Mouse (Mus musculus) MEL (cell line): ENCODE measurements around the gene B3galt5. TPM values are rescaled to one million over a fixed set of nuclear protein-coding genes. Genes with fewer than 3 reads are reported as not detected.
"Not testable (repeated sequence)": the region's sequence is repeated elsewhere in the genome, so short reads cannot be mapped to it uniquely, and the experiment has no call there.

Experiments used
- DNase-seq: peaks from one replicate; pipeline ENCODE4 v3.0.0; 2011; ENCODE audit warnings: low read depth, low spot score
- H3K27ac ChIP-seq: 2 replicates; pipeline ENCODE4 v1.5.1; 2012; ENCODE audit warnings: low read depth, mild to moderate bottlenecking, control low read depth, low read length, moderate library complexity; ENCODE audit not compliant: control insufficient read depth
- H3K27me3 ChIP-seq, 2 experiments: fragments of 150-350 bp in 1 of 2; sonication (generic) in 1 of 2; 2 replicates each; pipeline ENCODE4 v1.6.1; 2012; ENCODE audit warnings: low read length in 2 of 2, mild to moderate bottlenecking in 2 of 2, improper control_type of control experiment in 1 of 2, moderate library complexity in 1 of 2; ENCODE audit not compliant: insufficient read depth in 2 of 2, control insufficient read depth in 1 of 2
- H3K36me3 ChIP-seq, 2 experiments: 2 replicates each; pipeline ENCODE4 v1.6.1; 2012 to 2014; ENCODE audit warnings: low read length in 2 of 2, improper control_type of control experiment in 1 of 2, inconsistent platforms in 1 of 2, mild to moderate bottlenecking in 1 of 2; ENCODE audit not compliant: insufficient read depth in 2 of 2, control insufficient read depth in 1 of 2
- H3K4me1 ChIP-seq, 2 experiments: fragments of 150-350 bp in 1 of 2; sonication (generic) in 1 of 2; 2 replicates each; pipeline ENCODE4 v1.6.1; 2012; ENCODE audit warnings: low read length in 2 of 2, improper control_type of control experiment in 1 of 2, mild to moderate bottlenecking in 1 of 2; ENCODE audit not compliant: insufficient read depth in 2 of 2, control insufficient read depth in 1 of 2
- H3K4me3 ChIP-seq, 2 experiments: fragments of 150-350 bp in 1 of 2; sonication (generic) in 1 of 2; 2 replicates each; pipeline ENCODE4 v1.5.1; 2012; ENCODE audit warnings: low read depth in 2 of 2, low read length in 2 of 2, mild to moderate bottlenecking in 2 of 2, moderate library complexity in 2 of 2, control low read depth in 1 of 2, improper control_type of control experiment in 1 of 2; ENCODE audit not compliant: control insufficient read depth in 1 of 2, insufficient read depth in 1 of 2
- H3K79me2 ChIP-seq: 2 replicates; pipeline ENCODE4 v1.6.1; 2012; ENCODE audit warnings: mild to moderate bottlenecking, low read length, moderate library complexity; ENCODE audit not compliant: control insufficient read depth, poor library complexity, insufficient read depth
- H3K9ac ChIP-seq: 2 replicates; pipeline ENCODE4 v1.6.1; 2012; ENCODE audit warnings: low read depth, mild to moderate bottlenecking, control low read depth, low read length, moderate library complexity; ENCODE audit not compliant: control insufficient read depth, poor library complexity, severe bottlenecking
- H3K9me3 ChIP-seq: fragments of 150-350 bp; sonication (generic); replicated peaks from 2 replicates; pipeline ENCODE4 v1.6.1; 2012; ENCODE audit warnings: mild to moderate bottlenecking, low read length, improper control_type of control experiment, moderate library complexity; ENCODE audit not compliant: insufficient read depth
- CHD1 ChIP-seq: IDR thresholded peaks from 2 replicates; pipeline ENCODE4 v1.6.1; 2012; ENCODE audit warnings: low read depth, mild to moderate bottlenecking, inconsistent platforms, low read length, improper control_type of control experiment
- CHD2 ChIP-seq: IDR thresholded peaks from 2 replicates; pipeline ENCODE4 v1.6.1; 2011; ENCODE audit warnings: low read length, improper control_type of control experiment
- CTCF ChIP-seq, 3 experiments: IDR thresholded peaks in 2 of 3; conservative IDR thresholded peaks in 1 of 3; 2 replicates each; pipeline ENCODE4 v1.5.1; 2011 to 2012; ENCODE audit warnings: low read length in 3 of 3, low read depth in 2 of 3, mild to moderate bottlenecking in 2 of 3, improper control_type of control experiment in 1 of 3, inconsistent platforms in 1 of 3, mixed read lengths in 1 of 3, moderate library complexity in 1 of 3; ENCODE audit not compliant: control insufficient read depth in 1 of 3, insufficient read depth in 1 of 3, poor library complexity in 1 of 3, severe bottlenecking in 1 of 3
- HCFC1 ChIP-seq: IDR thresholded peaks from 2 replicates; pipeline ENCODE4 v1.6.1; 2012; ENCODE audit warnings: low read depth, mild to moderate bottlenecking, inconsistent platforms, low read length, improper control_type of control experiment, moderate library complexity
- JUND ChIP-seq: IDR thresholded peaks from 2 replicates; pipeline ENCODE4 v1.6.1; 2011; ENCODE audit warnings: low read depth, mild to moderate bottlenecking, improper control_type of control experiment, low read length
- MAX ChIP-seq: IDR thresholded peaks from 2 replicates; pipeline ENCODE4 v1.6.1; 2011; ENCODE audit warnings: low read length, improper control_type of control experiment
- MXI1 ChIP-seq: IDR thresholded peaks from 2 replicates; pipeline ENCODE4 v1.6.1; 2011; ENCODE audit warnings: mild to moderate bottlenecking, low read depth, low read length, improper control_type of control experiment
- MYC ChIP-seq: IDR thresholded peaks from 2 replicates; pipeline ENCODE4 v1.6.1; 2011; ENCODE audit warnings: low read depth, mild to moderate bottlenecking, low read length, improper control_type of control experiment, moderate library complexity
- NELFE ChIP-seq: IDR thresholded peaks from 2 replicates; pipeline ENCODE4 v1.6.1; 2011; ENCODE audit warnings: low read depth, low read length, improper control_type of control experiment
- NRF1 ChIP-seq: IDR thresholded peaks from 2 replicates; pipeline ENCODE4 v1.6.1; 2014; ENCODE audit warnings: low read depth, mild to moderate bottlenecking, inconsistent platforms, low read length, improper control_type of control experiment, moderate library complexity; ENCODE audit not compliant: poor library complexity, insufficient read depth, severe bottlenecking
- POLR2A ChIP-seq, 2 experiments: IDR thresholded peaks; 2 replicates each; pipeline ENCODE4 v1.6.1; 2011 to 2012; ENCODE audit warnings: low read length in 2 of 2, mild to moderate bottlenecking in 2 of 2, control low read depth in 1 of 2, improper control_type of control experiment in 1 of 2, low read depth in 1 of 2, moderate library complexity in 1 of 2; ENCODE audit not compliant: control insufficient read depth in 1 of 2, insufficient read depth in 1 of 2, poor library complexity in 1 of 2
- RCOR1 ChIP-seq: IDR thresholded peaks from 2 replicates; pipeline ENCODE4 v1.6.1; 2012; ENCODE audit warnings: low read depth, mild to moderate bottlenecking, inconsistent platforms, low read length, improper control_type of control experiment
- SIN3A ChIP-seq: IDR thresholded peaks from 2 replicates; pipeline ENCODE4 v1.6.1; 2012; ENCODE audit warnings: low read length, improper control_type of control experiment, inconsistent platforms
- SMC3 ChIP-seq: IDR thresholded peaks from 2 replicates; pipeline ENCODE4 v1.6.1; 2011; ENCODE audit warnings: low read depth, low read length, improper control_type of control experiment
- TAL1 ChIP-seq: IDR thresholded peaks from 2 replicates; pipeline ENCODE4 v1.6.1; 2012; ENCODE audit warnings: mild to moderate bottlenecking, inconsistent platforms, low read length, moderate library complexity, mixed read lengths
- UBTF ChIP-seq: IDR thresholded peaks from 2 replicates; pipeline ENCODE4 v1.6.1; 2012; ENCODE audit warnings: low read depth, mild to moderate bottlenecking, inconsistent platforms, low read length, improper control_type of control experiment, moderate library complexity, borderline replicate concordance; ENCODE audit not compliant: insufficient read depth
- ZKSCAN1 ChIP-seq: IDR thresholded peaks from 2 replicates; pipeline ENCODE4 v1.6.1; 2012; ENCODE audit warnings: low read depth, mild to moderate bottlenecking, inconsistent platforms, low read length, improper control_type of control experiment, moderate library complexity
- ZMIZ1 ChIP-seq: IDR thresholded peaks from 2 replicates; pipeline ENCODE4 v1.6.1; 2012; ENCODE audit warnings: low read depth, mild to moderate bottlenecking, inconsistent platforms, low read length, improper control_type of control experiment, moderate library complexity
- polyA plus RNA-seq, 2 experiments: library from polyadenylated mRNA; stranded (reverse) in 1 of 2; unstranded in 1 of 2; fragments of >175 nt in 1 of 2; fragments of >200 nt in 1 of 2; gene quantifications; 2 replicates each; pipeline versions ENCODE4 v1.2.1 to v1.2.4; 2012; ENCODE audit warnings: low replicate concordance in 2 of 2, low read depth in 1 of 2; ENCODE audit not compliant: insufficient read length in 2 of 2, insufficient read depth in 1 of 2, missing spikeins in 1 of 2
- total RNA-seq: library from RNA; depleted of rRNA; stranded (reverse); fragments of 300-350 nt; gene quantifications from 2 replicates; pipeline ENCODE4 v1.2.3, GENCODE M21; 2012

B3galt5 gene
- total and polyA plus RNA-seq, 3 experiments, result not detected

DNA sequence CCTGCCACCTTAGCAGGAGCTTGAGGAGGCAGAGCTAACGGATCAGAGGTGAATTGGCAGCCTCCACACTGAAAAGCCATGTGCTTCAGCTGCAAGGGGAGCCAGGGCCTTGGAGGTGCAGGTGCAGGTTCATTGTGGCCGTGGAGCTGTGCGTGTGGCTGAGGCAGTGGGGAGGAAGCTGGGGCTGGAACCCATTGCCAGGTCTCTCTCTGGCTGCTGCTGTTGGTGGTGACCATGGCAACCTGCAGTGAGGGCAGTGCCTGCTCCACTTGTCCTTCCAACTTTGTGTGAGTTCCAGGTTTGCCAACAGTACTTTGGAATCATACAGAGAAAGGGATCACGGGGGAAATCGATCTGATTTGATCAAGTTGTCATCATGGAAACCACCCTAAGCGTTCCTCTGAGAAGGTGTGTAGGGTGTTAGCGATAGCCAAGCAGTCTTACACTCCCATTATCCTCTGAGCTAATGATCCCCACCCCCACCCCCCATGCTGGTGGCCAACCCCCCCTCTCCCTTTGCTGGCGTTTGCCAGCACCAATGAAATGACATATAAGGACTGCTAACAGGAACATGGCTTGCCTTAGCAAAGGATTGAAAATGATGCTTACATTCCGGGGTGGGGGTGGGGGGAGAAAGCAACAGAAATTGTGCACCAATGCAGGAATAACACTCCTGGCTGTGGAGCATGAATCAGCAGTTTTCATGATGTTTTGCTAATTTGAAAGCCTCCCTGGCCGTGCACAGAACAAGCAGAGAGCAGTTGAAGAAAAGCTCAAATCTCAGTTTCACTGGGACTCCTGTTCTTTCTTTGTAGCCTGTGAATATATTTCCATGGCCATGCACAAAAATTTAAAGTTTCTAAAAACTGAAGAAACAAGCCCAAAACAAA lies 90.8 kb downstream of the B3galt5 start:
- no peak for DNase-seq
- H3K9ac ChIP-seq, result no peak overlapping the region
- H3K36me3 ChIP-seq, result no peaks in the 10 kb centered on the region
- H3K27me3 ChIP-seq, result no peaks in the 10 kb centered on the region
- no peaks in the 10 kb centered on the region for H3K4me1 ChIP-seq
- H3K9me3 ChIP-seq, result no peaks in the 10 kb centered on the region
- TF ChIP-seq CHD2 (no peak), HCFC1 (no peak), MYC (no peak), POLR2A (IDR thresholded peaks at IDR 0.05; ENCODE audit: control insufficient read depth in 1 of 2, insufficient read depth in 1 of 2, low read depth in 1 of 2, low read length in 2 of 2, poor library complexity in 1 of 2) (no peak), SMC3 (no peak), ZKSCAN1 (no peak), CTCF (IDR thresholded peaks at IDR 0.05 in 2 of 3, conservative IDR thresholded peaks at IDR 0.05 in 1 of 3; ENCODE audit: control insufficient read depth in 1 of 3, insufficient read depth in 1 of 3, low read depth in 2 of 3, low read length in 3 of 3, poor library complexity in 1 of 3, severe bottlenecking in 1 of 3) (no peak), MAX (no peak), TAL1 (no peak), JUND (no peak), MXI1 (no peak), SIN3A (no peak), RCOR1 (no peak), NELFE (no peak), CHD1 (no peak), NRF1 (no peak), UBTF (no peak), ZMIZ1 (no peak)
- H3K4me3 ChIP-seq, result no peak overlapping the region
- H3K79me2 ChIP-seq, result no peaks in the 10 kb centered on the region
- no peak overlapping the region for H3K27ac ChIP-seq

DNA sequence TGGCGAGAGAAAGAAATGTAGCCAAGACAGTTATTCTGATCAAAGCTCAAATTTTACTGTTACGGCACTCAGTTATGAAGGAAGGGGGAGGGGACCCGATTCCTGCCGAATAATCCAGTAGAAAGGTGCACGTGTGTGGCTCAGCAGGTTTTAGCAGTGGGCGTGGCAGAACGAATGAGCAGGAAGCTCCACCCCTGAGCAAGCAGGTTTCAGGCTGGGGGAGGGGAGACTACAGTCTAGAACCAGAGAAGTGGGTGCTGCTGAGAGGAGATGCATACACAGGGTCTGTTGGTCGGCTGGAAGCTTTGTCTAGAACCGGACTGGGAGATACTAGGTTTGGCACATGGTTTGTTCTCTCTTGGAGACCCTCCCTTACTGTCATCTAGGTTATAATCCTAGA lies 91.7 kb downstream of the B3galt5 start:
- not testable (repeated sequence) for H3K9ac ChIP-seq, H3K79me2 ChIP-seq, H3K27ac ChIP-seq, H3K27me3 ChIP-seq, DNase-seq, H3K36me3 ChIP-seq, H3K9me3 ChIP-seq, H3K4me1 ChIP-seq, H3K4me3 ChIP-seq
